Mouse (Mus musculus) kidney, adult 2 months (tissue): ENCODE results near the gene Eef1akmt3.

Experiments
- CTCF ChIP-seq: fragments of 200-500 bp; conservative IDR thresholded peaks from 2 replicates; pipeline ENCODE4 v1.5.1; 2011; ENCODE audit warnings: low read depth, mild to moderate bottlenecking, control low read depth, low read length, moderate library complexity, mixed read lengths; ENCODE audit not compliant: insufficient read depth, insufficient read length
- POLR2A ChIP-seq: fragments of 200-500 bp; IDR thresholded peaks from one replicate; pipeline ENCODE4 v1.6.1; 2011; ENCODE audit warnings: low read depth, low read length, control low read depth

DNA sequence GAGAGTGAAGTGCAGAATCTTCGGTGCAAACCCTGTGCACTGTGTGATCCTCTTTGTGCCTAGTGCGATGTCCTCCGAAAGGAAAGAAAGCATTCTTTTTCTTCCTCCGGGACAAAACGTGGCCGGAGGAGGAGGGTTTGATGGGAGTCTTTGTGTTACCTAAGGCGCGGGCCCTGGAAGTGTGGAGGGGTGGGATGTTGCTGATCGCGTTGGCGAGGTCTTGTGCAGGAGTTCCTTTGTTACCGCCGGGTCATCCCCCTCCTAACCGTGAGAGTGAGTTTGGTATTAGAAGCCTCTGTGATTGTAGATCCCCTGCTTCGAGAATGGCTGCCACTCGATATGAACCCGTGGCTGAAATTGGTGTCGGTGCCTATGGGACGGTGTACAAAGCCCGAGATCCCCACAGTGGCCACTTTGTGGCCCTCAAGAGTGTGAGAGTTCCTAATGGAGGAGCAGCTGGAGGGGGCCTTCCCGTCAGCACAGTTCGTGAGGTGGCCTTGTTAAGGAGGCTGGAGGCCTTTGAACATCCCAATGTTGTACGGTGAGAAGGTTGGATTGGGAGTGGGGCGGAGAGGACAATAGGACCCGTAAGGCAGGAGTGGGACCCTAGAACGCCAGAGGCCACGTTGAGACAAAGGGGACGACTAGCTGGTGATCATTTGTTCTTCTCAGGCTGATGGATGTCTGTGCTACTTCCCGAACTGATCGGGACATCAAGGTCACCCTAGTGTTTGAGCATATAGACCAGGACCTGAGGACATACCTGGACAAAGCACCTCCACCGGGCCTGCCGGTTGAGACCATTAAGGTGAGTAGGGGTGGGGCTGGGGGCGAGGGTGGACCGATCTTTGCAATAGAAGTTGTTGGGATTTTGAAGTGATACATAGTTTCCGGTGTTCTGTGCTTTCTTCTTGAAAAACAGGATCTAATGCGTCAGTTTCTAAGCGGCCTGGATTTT lies 22.9 kb upstream of the Eef1akmt3 start:
- TF ChIP-seq POLR2A (no peak), CTCF (no peak)
